Mouse (Mus musculus) activated CD4-positive, CD25-positive, alpha-beta regulatory T cell, adult 4 months (primary cell): Measurements from ENCODE around the gene Them4. TPM values are rescaled to one million over a fixed set of nuclear protein-coding genes. Genes with fewer than 3 reads are reported as not detected.
A peak's percentile ranks its signal among the peaks of the same experiment; 100 is the strongest.

ENCODE experiments used
- ATAC-seq: one replicate; pipeline ENCODE4 v1.8.0; 2017
- polyA plus RNA-seq, 2 experiments: library from polyadenylated mRNA; unstranded; fragments of 100-300 nt; shearing (Covaris generic); gene quantifications; one replicate each; pipeline ENCODE4 v1.2.1; 2017

Them4 gene
- polyA plus RNA-seq, 2 experiments from 2014 or later: 6.3 to 8.2 TPM

GRCm38 (mm10) chr3:94369709-94370108, 59.8 kb downstream of the Them4 start:
- ATAC-seq: no peak

GRCm38 (mm10) chr3:94371637-94372036, 61.7 kb downstream of the Them4 start:
- ATAC-seq: no peak

- no peak for ATAC-seq
Measured at GRCm38 (mm10) chr3:94372038-94372437, 62.1 kb downstream of the Them4 start.

GRCm38 (mm10) chr3:94372641-94373040, 62.8 kb downstream of the Them4 start, which contains the start of gene Rorc:
Gene Rorc, plus strand, starts transcription at chr3:94372794.
- no peak for ATAC-seq

- no peak for ATAC-seq
Measured at GRCm38 (mm10) chr3:94373090-94373489, 63.2 kb downstream of the Them4 start.

- ATAC-seq: no peak
Measured at GRCm38 (mm10) chr3:94373597-94374011, 63.7 kb downstream of the Them4 start.

GRCm38 (mm10) chr3:94374636-94375035, 64.7 kb downstream of the Them4 start:
- ATAC-seq: no peak

GRCm38 (mm10) chr3:94375146-94375545, 65.3 kb downstream of the Them4 start:
- ATAC-seq: no peak

GRCm38 (mm10) chr3:94375861-94376260, 66.0 kb downstream of the Them4 start:
- no peak for ATAC-seq

- ATAC-seq: no peak
Measured at GRCm38 (mm10) chr3:94377028-94377923, 67.4 kb downstream of the Them4 start.

- peak; percentile 29 for ATAC-seq
Measured at GRCm38 (mm10) chr3:94379831-94380510, 70.1 kb downstream of the Them4 start.

Other genes with a start within 250 kb of the Them4 start
- not detected for gene Gm10697, start 237.4 kb upstream of the Them4 start, polyA plus RNA-seq
- gene Gm10696, start 131.9 kb upstream of the Them4 start, polyA plus RNA-seq: not detected
- not detected for gene Gm5286, start 113.4 kb upstream of the Them4 start, polyA plus RNA-seq
- gene Gm4778, start 46.1 kb upstream of the Them4 start, polyA plus RNA-seq: not detected
- not detected for gene Them5, start 32.0 kb downstream of the Them4 start, polyA plus RNA-seq
- gene C2cd4d, start 52.3 kb downstream of the Them4 start, polyA plus RNA-seq: not detected
- gene Rorc, start 62.7 kb downstream of the Them4 start, polyA plus RNA-seq: 1 to 10 TPM; 6.5 to 7.4 TPM
- gene Lingo4, start 88.4 kb downstream of the Them4 start, polyA plus RNA-seq: 1 to 10 TPM in 1 of 2 experiments, under 1 TPM in 1; 0.29 to 1.4 TPM
- gene Tdrkh, start 103.2 kb downstream of the Them4 start, polyA plus RNA-seq: 1 to 10 TPM; 4.9 to 6.1 TPM
- 10 to 100 TPM; 52.3 to 63.6 TPM for gene Mrpl9, start 133.2 kb downstream of the Them4 start, polyA plus RNA-seq
- gene Oaz3, start 133.8 kb downstream of the Them4 start, polyA plus RNA-seq: under 1 TPM in 1 of 2 experiments, not detected in 1; 0.74 TPM
- under 1 TPM; 0.52 to 0.57 TPM for gene Celf3, start 168.2 kb downstream of the Them4 start, polyA plus RNA-seq
- gene Riiad1, start 170.3 kb downstream of the Them4 start, polyA plus RNA-seq: 1 to 10 TPM in 1 of 2 experiments, not detected in 1; 1.3 TPM